Mouse (Mus musculus): ENCODE measurements at regions not wholly inside any gene's neighbourhood (a gene's known extent, or its start where the extent isn't known, plus 50 kb on each side); places are given as distances from the start of the nearest gene placed in this dataset.

DNA sequence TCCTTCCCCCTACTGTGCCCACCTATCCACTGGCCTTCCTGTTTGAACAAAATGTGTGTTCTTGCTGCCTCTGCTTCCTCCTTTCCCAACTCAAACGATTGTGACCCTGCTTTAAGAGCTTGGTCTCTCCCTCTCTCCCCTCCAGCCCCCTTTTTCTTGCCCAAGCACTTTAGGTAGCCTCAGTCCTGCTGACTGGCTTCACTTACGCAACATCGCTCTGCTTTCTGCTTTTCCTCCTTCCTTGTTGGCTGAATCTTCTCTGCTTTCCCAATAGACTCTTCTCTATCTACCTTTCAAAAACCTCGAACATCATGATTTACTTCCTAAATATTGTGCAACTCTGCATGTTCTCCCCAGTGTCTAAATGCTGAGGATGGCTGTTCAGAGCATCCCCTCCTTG is 2538.4 kb upstream of the Gm7489 start:
- ATAC-seq (ENCODE audit: low FRiP score, low read depth), result no peak
- 89% methylated on average over 4 of the region's 4 CpGs for WGBS
- DNase-seq (ENCODE audit: low spot score), result no peak
- TF ChIP-seq POLR2A (IDR thresholded peaks at IDR 0.05; ENCODE audit: borderline replicate concordance, extremely low read depth, insufficient read depth, insufficient read length), result no peak
- Histone ChIP-seq H3K4me1 (ENCODE audit: control insufficient read depth, insufficient read depth, low read length) (no peaks in the 10 kb centered on the region), H3K27me3 (ENCODE audit: control insufficient read depth, insufficient read depth, low read length) (no peaks in the 10 kb centered on the region), H3K4me2 (replicated peaks; ENCODE audit: low read depth, low read length, severe bottlenecking) (no peak overlapping the region), H3K9ac (ENCODE audit: low read depth, low read length, severe bottlenecking) (no peak overlapping the region), H3K4me3 (replicated peaks; ENCODE audit: low read length) (no peak overlapping the region), H3K36me3 (ENCODE audit: control insufficient read depth, insufficient read depth, low read length) (no peaks in the 10 kb centered on the region), H3K9me3 (ENCODE audit: control insufficient read depth, low read length) (no peaks in the 10 kb centered on the region), H3K27ac (replicated peaks; ENCODE audit: low read depth, low read length) (no peak overlapping the region)

DNA sequence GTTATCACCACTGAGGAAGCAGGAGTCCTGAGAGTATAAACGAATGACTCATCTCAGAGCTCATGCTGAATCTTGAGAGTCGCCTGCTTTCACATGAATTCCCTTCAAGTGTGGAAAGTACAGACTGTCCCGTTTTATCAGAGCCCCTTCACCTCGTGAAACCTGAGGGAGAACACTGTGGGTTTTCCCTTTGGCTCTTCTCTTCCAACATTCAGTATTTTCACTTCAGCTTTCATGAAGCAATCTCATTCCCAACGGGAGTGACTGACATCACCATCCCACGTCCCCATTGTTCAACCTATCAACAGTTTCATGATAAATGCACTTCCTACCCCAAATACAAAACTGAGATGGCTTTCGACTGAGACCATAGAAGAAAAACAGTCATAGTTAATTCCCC is 2521.3 kb upstream of the Gm7489 start:
- Histone ChIP-seq H3K9ac (ENCODE audit: low read depth, low read length, severe bottlenecking) (no peak overlapping the region), H3K4me1 (ENCODE audit: control insufficient read depth, insufficient read depth, low read length) (no peaks in the 10 kb centered on the region)
- ATAC-seq (ENCODE audit: low FRiP score, low read depth), result no peak

DNA sequence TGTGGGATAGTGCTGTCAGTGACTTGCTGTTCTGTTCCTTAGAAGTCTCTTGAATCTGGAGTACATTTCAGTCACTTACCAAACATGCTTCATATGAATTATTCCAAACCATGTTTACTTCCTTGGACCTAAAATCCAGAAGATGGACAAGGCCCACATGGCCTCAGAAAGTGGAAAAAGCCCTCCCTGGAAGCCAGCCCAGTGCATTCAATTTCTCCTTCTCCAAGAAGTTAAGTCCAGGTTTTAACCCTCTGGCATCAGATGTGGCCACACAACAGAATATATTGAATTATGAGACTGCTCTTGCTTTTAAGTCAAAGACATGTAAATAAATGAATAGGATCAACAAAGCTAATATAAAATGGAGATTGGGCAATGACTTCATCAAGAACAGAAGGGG is 2513.5 kb upstream of the Gm7489 start:
- Histone ChIP-seq H3K4me1 (ENCODE audit: control insufficient read depth, insufficient read depth, low read length) (no peaks in the 10 kb centered on the region), H3K4me2 (replicated peaks; ENCODE audit: low read depth, low read length, severe bottlenecking) (no peak overlapping the region), H3K36me3 (ENCODE audit: control insufficient read depth, insufficient read depth, low read length) (no peaks in the 10 kb centered on the region), H3K27ac (replicated peaks; ENCODE audit: low read depth, low read length) (no peak overlapping the region), H3K9ac (ENCODE audit: low read depth, low read length, severe bottlenecking) (no peak overlapping the region), H3K9me3 (ENCODE audit: control insufficient read depth, low read length) (no peaks in the 10 kb centered on the region), H3K4me3 (replicated peaks; ENCODE audit: low read length) (no peak overlapping the region), H3K27me3 (ENCODE audit: control insufficient read depth, insufficient read depth, low read length) (no peaks in the 10 kb centered on the region)
- no peak for TF ChIP-seq POLR2A (IDR thresholded peaks at IDR 0.05; ENCODE audit: borderline replicate concordance, extremely low read depth, insufficient read depth, insufficient read length)
- DNase-seq (ENCODE audit: low spot score) (no peak), ATAC-seq (ENCODE audit: low FRiP score, low read depth) (no peak)

More for the DNA sequence above, 2521.3 kb upstream of the Gm7489 start:
- no peaks in the 10 kb centered on the region for H3K27me3 ChIP-seq (ENCODE audit: control insufficient read depth, insufficient read depth, low read length)
- H3K4me3 ChIP-seq (replicated peaks; ENCODE audit: low read length), result no peak overlapping the region
- H3K27ac ChIP-seq (replicated peaks; ENCODE audit: low read depth, low read length), result no peak overlapping the region
- 70% methylated on average over 7 of the region's 7 CpGs for WGBS
- H3K9me3 ChIP-seq (ENCODE audit: control insufficient read depth, low read length), result no peaks in the 10 kb centered on the region
- H3K36me3 ChIP-seq (ENCODE audit: control insufficient read depth, insufficient read depth, low read length), result no peaks in the 10 kb centered on the region
- no peak for DNase-seq (ENCODE audit: low spot score)
- no peak overlapping the region for H3K4me2 ChIP-seq (replicated peaks; ENCODE audit: low read depth, low read length, severe bottlenecking)
- TF ChIP-seq POLR2A (IDR thresholded peaks at IDR 0.05; ENCODE audit: borderline replicate concordance, extremely low read depth, insufficient read depth, insufficient read length), result no peak

DNA sequence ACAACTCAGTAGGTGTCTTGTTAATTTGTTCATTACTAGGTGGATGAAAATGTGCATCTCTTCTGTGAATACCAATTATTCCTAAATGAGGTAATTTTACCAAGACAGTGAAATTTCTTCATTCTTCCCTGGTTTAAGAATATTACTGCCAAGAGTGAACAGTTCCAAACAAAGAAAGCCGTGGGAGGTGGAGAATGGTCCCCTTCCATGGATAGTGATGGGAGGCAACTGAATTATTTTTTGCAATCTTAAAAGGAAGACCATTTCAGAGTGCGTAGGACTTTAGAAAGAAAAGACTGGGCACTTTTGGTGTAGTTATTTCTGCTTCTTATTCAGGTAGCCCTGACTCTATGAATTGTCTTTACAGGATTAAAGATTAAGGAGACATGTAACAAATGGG is 2494.3 kb upstream of the Gm7489 start:
- H3K4me2 ChIP-seq (replicated peaks; ENCODE audit: low read depth, low read length, severe bottlenecking), result no peak overlapping the region
- ATAC-seq (ENCODE audit: low FRiP score, low read depth), result no peak
- WGBS, result 86% methylated on average over 2 of the region's 2 CpGs

DNA sequence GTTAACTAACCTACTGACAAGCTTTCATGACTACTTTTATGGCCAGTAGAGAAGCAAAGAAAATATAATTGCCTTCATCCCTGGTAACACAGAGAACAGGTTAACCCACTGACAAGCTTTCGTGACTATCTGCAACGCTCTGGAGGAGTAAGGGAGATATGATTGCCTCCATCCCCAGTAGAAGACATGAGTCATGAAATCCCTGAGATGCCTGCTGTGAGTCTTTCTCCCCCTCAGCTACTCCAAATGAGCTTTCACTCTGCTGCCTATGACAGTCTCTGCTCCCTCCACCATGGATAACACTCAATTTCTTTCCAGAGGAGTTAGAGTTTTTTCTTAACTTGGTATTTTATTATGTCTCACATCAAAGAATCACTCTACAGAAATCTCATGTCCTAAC is 2493.4 kb upstream of the Gm7489 start:
- Histone ChIP-seq H3K36me3 (ENCODE audit: control insufficient read depth, insufficient read depth, low read length) (no peaks in the 10 kb centered on the region), H3K4me3 (replicated peaks; ENCODE audit: low read length) (no peak overlapping the region), H3K9me3 (ENCODE audit: control insufficient read depth, low read length) (no peaks in the 10 kb centered on the region), H3K4me1 (ENCODE audit: control insufficient read depth, insufficient read depth, low read length) (no peaks in the 10 kb centered on the region), H3K4me2 (replicated peaks; ENCODE audit: low read depth, low read length, severe bottlenecking) (no peak overlapping the region), H3K9ac (ENCODE audit: low read depth, low read length, severe bottlenecking) (no peak overlapping the region), H3K27me3 (ENCODE audit: control insufficient read depth, insufficient read depth, low read length) (no peaks in the 10 kb centered on the region), H3K27ac (replicated peaks; ENCODE audit: low read depth, low read length) (no peak overlapping the region)
- ATAC-seq (ENCODE audit: low FRiP score, low read depth), result no peak
- no peak for DNase-seq (ENCODE audit: low spot score)
- WGBS, result 87% methylated on average over 2 of the region's 2 CpGs
- no peak for TF ChIP-seq POLR2A (IDR thresholded peaks at IDR 0.05; ENCODE audit: borderline replicate concordance, extremely low read depth, insufficient read depth, insufficient read length)

More for the DNA sequence above, 2494.3 kb upstream of the Gm7489 start:
- Histone ChIP-seq H3K27me3 (ENCODE audit: control insufficient read depth, insufficient read depth, low read length) (no peaks in the 10 kb centered on the region), H3K36me3 (ENCODE audit: control insufficient read depth, insufficient read depth, low read length) (no peaks in the 10 kb centered on the region), H3K9me3 (ENCODE audit: control insufficient read depth, low read length) (no peaks in the 10 kb centered on the region), H3K4me3 (replicated peaks; ENCODE audit: low read length) (no peak overlapping the region), H3K4me1 (ENCODE audit: control insufficient read depth, insufficient read depth, low read length) (no peaks in the 10 kb centered on the region), H3K27ac (replicated peaks; ENCODE audit: low read depth, low read length) (no peak overlapping the region), H3K9ac (ENCODE audit: low read depth, low read length, severe bottlenecking) (no peak overlapping the region)
- TF ChIP-seq POLR2A (IDR thresholded peaks at IDR 0.05; ENCODE audit: borderline replicate concordance, extremely low read depth, insufficient read depth, insufficient read length), result no peak
- DNase-seq (ENCODE audit: low spot score), result no peak

Measured in limb, embryonic 14.5 days (tissue).